Mouse (Mus musculus): ENCODE measurements at regions not wholly inside any gene's neighbourhood (a gene's known extent, or its start where the extent isn't known, plus 50 kb on each side); places are given as distances from the start of the nearest gene placed in this dataset.

DNA sequence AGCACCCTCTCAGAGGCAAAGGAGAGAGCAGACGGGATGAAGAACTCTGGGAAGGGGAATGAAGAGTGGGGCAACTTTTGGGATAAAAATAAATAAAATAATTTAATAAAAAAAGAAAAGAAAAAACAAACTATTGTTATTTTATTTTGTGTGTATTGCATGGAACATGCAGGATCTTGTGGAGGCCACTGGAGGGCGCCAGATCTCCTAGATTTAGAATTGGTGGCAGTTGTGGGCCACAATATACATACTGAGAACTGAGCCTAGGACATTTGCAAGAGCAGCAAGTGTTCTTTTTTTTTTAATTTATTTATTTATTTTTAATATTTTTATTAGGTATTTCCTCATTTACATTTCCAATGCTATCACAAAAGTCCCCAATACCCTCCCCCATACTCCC is 110.2 kb upstream of the Tacr3 start:
- peak; percentile 34; the same call in 1 of the 2 replicates for ATAC-seq (ENCODE audit: extremely low read depth, insufficient number of reproducible peaks, low FRiP score, poor library complexity, severe bottlenecking)

GRCm38 (mm10) chr3:134735684-134736083 is 93.1 kb upstream of the Tacr3 start:
- Histone ChIP-seq H3K9me3 (replicated peaks) (no peaks in the 10 kb centered on the region), H3K4me1 (ENCODE audit: insufficient read depth, low read depth, low read length) (no peaks in the 10 kb centered on the region), H3K36me3 (replicated peaks) (no peaks in the 10 kb centered on the region), H3K4me3 (ENCODE audit: low read depth, low read length) (no peak overlapping the region), H3K27me3 (ENCODE audit: insufficient read depth, low read length) (no peaks in the 10 kb centered on the region)
- TF ChIP-seq CTCF (IDR thresholded peaks at IDR 0.05; ENCODE audit: low read depth, low read length) (no peak), POLR2AphosphoS5 (IDR thresholded peaks at IDR 0.05; ENCODE audit: insufficient replicate concordance, low read depth, low read length) (no peak), GATA1 (IDR thresholded peaks at IDR 0.05; ENCODE audit: borderline replicate concordance, low read length) (no peak)
- no peak for ATAC-seq (ENCODE audit: extremely low read depth, insufficient number of reproducible peaks, low FRiP score, poor library complexity, severe bottlenecking)
- no peak for DNase-seq (ENCODE audit: low spot score)

More for the DNA sequence above, 110.2 kb upstream of the Tacr3 start:
- Histone ChIP-seq H3K27me3 (ENCODE audit: insufficient read depth, low read length) (no peaks in the 10 kb centered on the region), H3K36me3 (replicated peaks) (no peaks in the 10 kb centered on the region), H3K4me3 (ENCODE audit: low read depth, low read length) (no peak overlapping the region), H3K9me3 (replicated peaks) (no peaks in the 10 kb centered on the region), H3K4me1 (ENCODE audit: insufficient read depth, low read depth, low read length) (no peaks in the 10 kb centered on the region)
- no peak for TF ChIP-seq GATA2 (IDR thresholded peaks at IDR 0.05; ENCODE audit: borderline replicate concordance, low read depth, low read length)
- TF ChIP-seq POLR2AphosphoS5 (IDR thresholded peaks at IDR 0.05; ENCODE audit: insufficient replicate concordance, low read depth, low read length) = no peak
- no peak for TF ChIP-seq GATA1 (IDR thresholded peaks at IDR 0.05; ENCODE audit: borderline replicate concordance, low read length)
- no peak for TF ChIP-seq CTCF (IDR thresholded peaks at IDR 0.05; ENCODE audit: low read depth, low read length)
- no peak for TF ChIP-seq TAL1 (conservative IDR thresholded peaks at IDR 0.05; ENCODE audit: low read depth, low read length)
- DNase-seq (ENCODE audit: low spot score) = no peak

DNA sequence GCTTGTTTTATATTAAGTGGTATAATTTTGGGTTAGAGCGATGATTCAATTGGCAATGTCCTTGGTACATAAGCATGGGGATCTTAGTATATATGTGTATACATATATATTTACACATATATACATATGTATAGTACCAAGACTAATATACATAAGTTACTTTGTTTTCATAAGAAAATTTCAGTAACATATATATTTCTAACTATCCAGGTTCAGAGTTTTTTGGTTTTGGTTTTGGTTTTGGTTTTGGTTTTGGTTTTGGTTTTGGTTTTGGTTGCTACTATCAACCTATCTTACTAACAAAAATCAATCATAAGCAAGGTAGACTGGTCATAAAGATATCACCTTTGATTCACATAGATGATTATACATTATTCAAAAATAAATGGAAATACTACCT is 67.7 kb upstream of the Tacr3 start:
- Histone ChIP-seq H3K4me1 (ENCODE audit: insufficient read depth, low read depth, low read length) (no peaks in the 10 kb centered on the region), H3K9me3 (replicated peaks) (no peaks in the 10 kb centered on the region), H3K27me3 (ENCODE audit: insufficient read depth, low read length) (no peaks in the 10 kb centered on the region), H3K36me3 (replicated peaks) (no peaks in the 10 kb centered on the region), H3K4me3 (ENCODE audit: low read depth, low read length) (no peak overlapping the region)
- TF ChIP-seq GATA2 (IDR thresholded peaks at IDR 0.05; ENCODE audit: borderline replicate concordance, low read depth, low read length) (no peak), GATA1 (IDR thresholded peaks at IDR 0.05; ENCODE audit: borderline replicate concordance, low read length) (no peak)
- DNase-seq (ENCODE audit: low spot score) = no peak
- no peak for ATAC-seq (ENCODE audit: extremely low read depth, insufficient number of reproducible peaks, low FRiP score, poor library complexity, severe bottlenecking)

DNA sequence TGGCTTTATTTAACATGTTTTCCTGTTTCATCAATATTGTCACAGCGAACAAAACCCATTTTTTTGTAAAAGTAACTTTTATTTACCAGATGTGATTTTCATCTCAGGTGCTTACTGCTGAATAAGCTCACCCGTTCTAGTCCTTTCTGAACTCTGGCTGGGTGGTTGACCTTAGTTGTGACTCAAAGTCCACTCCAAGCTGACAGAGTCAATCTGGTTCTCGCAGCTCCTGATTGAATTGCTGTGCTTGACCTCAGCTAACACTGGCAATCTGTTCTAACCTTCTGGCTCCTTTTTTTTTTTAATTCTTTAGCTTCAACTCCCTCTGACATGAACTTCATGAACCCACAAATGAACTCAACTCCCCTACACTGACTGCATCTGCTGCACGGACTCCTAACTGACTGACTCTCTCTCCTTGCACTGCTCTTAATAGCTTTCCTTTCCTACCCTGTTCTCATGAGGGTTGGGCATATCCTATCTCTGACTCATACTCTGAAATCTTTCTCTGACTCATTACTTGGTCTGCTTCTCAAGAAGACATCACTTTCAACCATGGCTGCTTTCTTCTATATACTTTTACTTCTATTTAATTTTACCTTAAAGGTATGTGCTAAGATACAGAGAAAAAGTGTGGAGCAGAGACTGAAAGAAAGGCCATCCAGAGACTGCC is 65.4 kb upstream of the Tacr3 start:
- H3K36me3 ChIP-seq (replicated peaks) = no peaks in the 10 kb centered on the region
- H3K4me1 ChIP-seq (ENCODE audit: insufficient read depth, low read depth, low read length) = no peaks in the 10 kb centered on the region
- H3K27me3 ChIP-seq (ENCODE audit: insufficient read depth, low read length) = no peaks in the 10 kb centered on the region
- ATAC-seq (ENCODE audit: extremely low read depth, insufficient number of reproducible peaks, low FRiP score, poor library complexity, severe bottlenecking) (no peak), DNase-seq (ENCODE audit: low spot score) (no peak)
- TF ChIP-seq CTCF (IDR thresholded peaks at IDR 0.05; ENCODE audit: low read depth, low read length) (no peak), TAL1 (conservative IDR thresholded peaks at IDR 0.05; ENCODE audit: low read depth, low read length) (no peak), GATA2 (IDR thresholded peaks at IDR 0.05; ENCODE audit: borderline replicate concordance, low read depth, low read length) (no peak), POLR2AphosphoS5 (IDR thresholded peaks at IDR 0.05; ENCODE audit: insufficient replicate concordance, low read depth, low read length) (no peak), GATA1 (IDR thresholded peaks at IDR 0.05; ENCODE audit: borderline replicate concordance, low read length) (no peak)
- H3K9me3 ChIP-seq (replicated peaks) = no peaks in the 10 kb centered on the region
- no peak overlapping the region for H3K4me3 ChIP-seq (ENCODE audit: low read depth, low read length)

Measured in G1E (cell line).